Comparison of ENCODE assay signal across 26 mouse cellular contexts in the genomic region with DNA sequence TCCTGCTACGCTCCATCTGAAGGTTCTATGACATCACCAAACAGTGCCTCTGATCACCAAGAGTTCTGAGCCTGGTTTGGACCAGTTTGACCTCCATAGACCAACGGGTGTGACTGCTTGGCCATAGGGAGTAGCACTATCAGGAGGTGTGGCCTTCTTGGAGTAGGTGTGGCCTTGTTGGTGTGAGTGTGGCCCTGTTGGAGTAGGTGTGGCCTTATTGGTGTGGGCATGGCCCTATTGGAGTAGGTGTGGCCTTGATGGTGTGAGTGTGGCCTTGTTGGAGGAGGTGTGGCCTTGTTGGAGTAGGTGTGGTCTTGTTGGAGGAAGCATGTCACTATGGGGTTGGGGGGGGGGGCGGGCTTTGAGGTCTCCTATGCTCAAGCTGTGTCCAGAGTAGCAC. TPM values are rescaled to one million over a fixed set of nuclear protein-coding genes. Genes with fewer than 3 reads are reported as not detected.
DNase-seq lines count a peak whose midpoint lies in the region; ATAC-seq lines count a peak whose summit lies in the region.
"Had no signal": no experiment of that assay in that cellular context is flagged by ENCODE, and none has a peak within 500 bp of the region (broad histone marks: within the 10 kb centered on the region; RNA-seq: fewer than 3 reads in every experiment).

No protein-coding gene starts in this region.

- H3K4me3 ChIP-seq in embryonic facial prominence, embryonic 13.5 days, result no peak overlapping the region
- no peak overlapping the region for H3K4me3 ChIP-seq in embryonic facial prominence, embryonic 10.5 days
- H3K4me3 ChIP-seq in neural tube, embryonic 13.5 days, result no peak overlapping the region
- H3K4me3 ChIP-seq in hindbrain, embryonic 14.5 days (replicated peaks; ENCODE audit: low read length), result no peak overlapping the region
- H3K4me3 ChIP-seq in neural tube, embryonic 15.5 days (replicated peaks), result no peak overlapping the region
- H3K4me3 ChIP-seq: embryonic facial prominence, embryonic 15.5 days; forebrain, embryonic 12.5 days; heart, embryonic 13.5 days; intestine, embryonic 15.5 days; limb, embryonic 13.5 days; lung, embryonic 15.5 days had no signal

- no peak for ATAC-seq in embryonic facial prominence, embryonic 13.5 days (ENCODE audit: insufficient number of reproducible peaks, insufficient read depth, low FRiP score, low TSS enrichment, low read depth)
- ATAC-seq in neural tube, embryonic 13.5 days (ENCODE audit: low read depth), result 0 out of 2 replicates have a peak, but pooled peaks have one; percentile 14
- ATAC-seq in hindbrain, embryonic 14.5 days (ENCODE audit: low FRiP score), result 0 out of 2 replicates have a peak, but pooled peaks have one; percentile 24
- 0 out of 2 replicates have a peak, but pooled peaks have one; percentile 15 for ATAC-seq in neural tube, embryonic 15.5 days (ENCODE audit: low FRiP score)
- ATAC-seq: intestine, embryonic 15.5 days had no signal

- H3K36me3 ChIP-seq in embryonic facial prominence, embryonic 13.5 days, result no peaks in the 10 kb centered on the region
- no peaks in the 10 kb centered on the region for H3K36me3 ChIP-seq in embryonic facial prominence, embryonic 10.5 days (replicated peaks)
- no peaks in the 10 kb centered on the region for H3K36me3 ChIP-seq in neural tube, embryonic 13.5 days
- H3K36me3 ChIP-seq in hindbrain, embryonic 14.5 days (replicated peaks; ENCODE audit: control insufficient read depth, insufficient read depth), result no peaks in the 10 kb centered on the region
- no peaks in the 10 kb centered on the region for H3K36me3 ChIP-seq in neural tube, embryonic 15.5 days
- H3K36me3 ChIP-seq: embryonic facial prominence, embryonic 15.5 days; forebrain, embryonic 12.5 days; heart, embryonic 13.5 days; intestine, embryonic 15.5 days; limb, embryonic 13.5 days; lung, embryonic 15.5 days had no signal

- WGBS in embryonic facial prominence, embryonic 13.5 days, result 83% methylated on average over 3 of the region's 3 CpGs
- WGBS in embryonic facial prominence, embryonic 10.5 days, result 73% methylated on average over 3 of the region's 3 CpGs
- WGBS in neural tube, embryonic 13.5 days, result 61% methylated on average over 3 of the region's 3 CpGs
- 85% methylated on average over 3 of the region's 3 CpGs for WGBS in hindbrain, embryonic 14.5 days
- WGBS in neural tube, embryonic 15.5 days, result 77% methylated on average over 3 of the region's 3 CpGs

- H3K9ac ChIP-seq in embryonic facial prominence, embryonic 13.5 days, result no peak overlapping the region
- H3K9ac ChIP-seq in neural tube, embryonic 13.5 days, result no peak overlapping the region
- H3K9ac ChIP-seq in hindbrain, embryonic 14.5 days, result no peak overlapping the region
- H3K9ac ChIP-seq in neural tube, embryonic 15.5 days (replicated peaks), result no peak overlapping the region
- H3K9ac ChIP-seq: embryonic facial prominence, embryonic 15.5 days; forebrain, embryonic 12.5 days; heart, embryonic 13.5 days; intestine, embryonic 15.5 days; limb, embryonic 13.5 days; lung, embryonic 15.5 days had no signal

- no peaks in the 10 kb centered on the region for H3K9me3 ChIP-seq in embryonic facial prominence, embryonic 13.5 days
- no peaks in the 10 kb centered on the region for H3K9me3 ChIP-seq in embryonic facial prominence, embryonic 10.5 days
- H3K9me3 ChIP-seq in neural tube, embryonic 13.5 days, result no peaks in the 10 kb centered on the region
- no peaks in the 10 kb centered on the region for H3K9me3 ChIP-seq in hindbrain, embryonic 14.5 days (ENCODE audit: control insufficient read depth, low read length)
- H3K9me3 ChIP-seq in neural tube, embryonic 15.5 days (replicated peaks), result no peaks in the 10 kb centered on the region
- H3K9me3 ChIP-seq: embryonic facial prominence, embryonic 15.5 days; forebrain, embryonic 12.5 days; heart, embryonic 13.5 days; intestine, embryonic 15.5 days; limb, embryonic 13.5 days; lung, embryonic 15.5 days had no signal

- no peak for DNase-seq in embryonic facial prominence, embryonic 10.5 days (ENCODE audit: low spot score)
- no peak for DNase-seq in neural tube, embryonic 10.5 days (ENCODE audit: extremely low spot score, low spot score)
- no peak for DNase-seq in hindbrain, embryonic 14.5 days (ENCODE audit: low spot score)
- DNase-seq in right cerebral cortex, postnatal 14 days, result no peak
- DNase-seq in spleen, adult 18-20 months, result no peak
- DNase-seq: adrenal gland, postnatal 10 days; cerebellum, adult 11 months; cerebellum, adult 9-10 months; embryo, embryonic 11 days; gastrocnemius, postnatal 10 days; heart, postnatal 10 days; kidney, adult 2 months; kidney, postnatal 36 days; retina, postnatal 1 day had no signal

- H3K4me2 ChIP-seq in embryonic facial prominence, embryonic 13.5 days, result 0 out of 2 replicates have a peak overlapping the region, but pooled peaks have one; percentile 20
- no peak overlapping the region for H3K4me2 ChIP-seq in neural tube, embryonic 13.5 days
- H3K4me2 ChIP-seq in hindbrain, embryonic 14.5 days (replicated peaks), result no peak overlapping the region
- no peak overlapping the region for H3K4me2 ChIP-seq in neural tube, embryonic 15.5 days
- H3K4me2 ChIP-seq: embryonic facial prominence, embryonic 15.5 days; forebrain, embryonic 12.5 days; heart, embryonic 13.5 days; intestine, embryonic 15.5 days; limb, embryonic 13.5 days; liver, embryonic 11.5 days; lung, embryonic 15.5 days; midbrain, embryonic 11.5 days had no signal

- no peaks in the 10 kb centered on the region for H3K27me3 ChIP-seq in embryonic facial prominence, embryonic 13.5 days
- H3K27me3 ChIP-seq in embryonic facial prominence, embryonic 10.5 days (replicated peaks; ENCODE audit: low read depth, poor library complexity, severe bottlenecking), result no peaks in the 10 kb centered on the region
- H3K27me3 ChIP-seq in neural tube, embryonic 13.5 days, result no peaks in the 10 kb centered on the region
- H3K27me3 ChIP-seq in hindbrain, embryonic 14.5 days (ENCODE audit: control insufficient read depth, insufficient read depth, low read length), result no peaks in the 10 kb centered on the region
- no peaks in the 10 kb centered on the region for H3K27me3 ChIP-seq in neural tube, embryonic 15.5 days (replicated peaks)
- H3K27me3 ChIP-seq: embryonic facial prominence, embryonic 15.5 days; forebrain, embryonic 12.5 days; heart, embryonic 13.5 days; intestine, embryonic 15.5 days; limb, embryonic 13.5 days; lung, embryonic 15.5 days had no signal

- peak overlapping the region; percentile 76 for H3K27ac ChIP-seq in embryonic facial prominence, embryonic 13.5 days
- no peak overlapping the region for H3K27ac ChIP-seq in embryonic facial prominence, embryonic 10.5 days (replicated peaks)
- H3K27ac ChIP-seq in neural tube, embryonic 13.5 days (replicated peaks), result peak overlapping the region; percentile 83
- peak overlapping the region; percentile 51 for H3K27ac ChIP-seq in hindbrain, embryonic 14.5 days
- peak overlapping the region; percentile 69 for H3K27ac ChIP-seq in neural tube, embryonic 15.5 days (replicated peaks)
- H3K27ac ChIP-seq: forebrain, embryonic 12.5 days; heart, embryonic 13.5 days; intestine, embryonic 15.5 days; limb, embryonic 13.5 days; lung, embryonic 15.5 days; stomach, postnatal 0 days had no signal

- H3K4me1 ChIP-seq in embryonic facial prominence, embryonic 13.5 days, result peaks cover 38% of the 10 kb centered on the region
- peaks cover 9% of the 10 kb centered on the region; the same call in 1 of the 2 replicates for H3K4me1 ChIP-seq in embryonic facial prominence, embryonic 10.5 days
- H3K4me1 ChIP-seq in neural tube, embryonic 13.5 days (replicated peaks), result peaks cover 28% of the 10 kb centered on the region
- peaks cover 7% of the 10 kb centered on the region; the same call in 1 of the 2 replicates for H3K4me1 ChIP-seq in hindbrain, embryonic 14.5 days (replicated peaks; ENCODE audit: control insufficient read depth, insufficient read depth, low read length)
- peaks cover 23% of the 10 kb centered on the region for H3K4me1 ChIP-seq in neural tube, embryonic 15.5 days
- H3K4me1 ChIP-seq: forebrain, embryonic 12.5 days; heart, embryonic 13.5 days; intestine, embryonic 15.5 days had no signal

RNA-seq across cellular contexts. Expression of a gene that starts 50.0 kb away (rescaled TPM):
- polyA plus RNA-seq in embryonic facial prominence, embryonic 13.5 days (2015; fragmentation: Nextera tagmentation; extraction: Ambion mirVana), result 4.5 and 5.3 TPM in 2 replicates
- polyA plus RNA-seq in embryonic facial prominence, embryonic 10.5 days (2016; fragmentation: Nextera tagmentation; extraction: Ambion mirVana), result 0.41 and 0.69 TPM in 2 replicates
- polyA plus RNA-seq in neural tube, embryonic 13.5 days (2015; fragmentation: Nextera tagmentation; extraction: Ambion mirVana), result 2.2 and 2.6 TPM in 2 replicates
- 1.7 and 2.7 TPM in 2 replicates for polyA plus RNA-seq in hindbrain, embryonic 14.5 days (2014; fragmentation: Nextera tagmentation; extraction: Ambion mirVana)
- 2.9 and 3.2 TPM in 2 replicates for polyA plus RNA-seq in neural tube, embryonic 15.5 days (2015; fragmentation: Nextera tagmentation; extraction: Ambion mirVana)
